Mouse (Mus musculus): ENCODE results near the gene Grk5. TPM values are rescaled to one million over a fixed set of nuclear protein-coding genes. Genes with fewer than 3 reads are reported as not detected.

Grk5 gene
- polyA plus RNA-seq, 1 experiment from 2014 or later, result 3.6 TPM

GRCm38 (mm10) chr19:60873501-60873900, 16.0 kb upstream of the Grk5 start:
- peaks cover 14% of the 10 kb centered on the region for H3K36me3 ChIP-seq (ENCODE audit: control insufficient read depth, insufficient read depth, low read length)
- ATAC-seq (ENCODE audit: low FRiP score, low TSS enrichment), result no peak
- H3K9ac ChIP-seq (replicated peaks; ENCODE audit: low read length), result no peak overlapping the region; the same call in 1 of the 2 replicates
- H3K4me3 ChIP-seq (replicated peaks; ENCODE audit: low read depth, low read length), result peak overlapping the region; percentile 45
- no peaks in the 10 kb centered on the region for H3K27me3 ChIP-seq (ENCODE audit: control insufficient read depth, insufficient read depth, low read length)
- WGBS, result 46% methylated on average over 4 of the region's 4 CpGs
- H3K4me2 ChIP-seq (ENCODE audit: low read length), result peak overlapping the region; percentile 54
- H3K4me1 ChIP-seq (ENCODE audit: control insufficient read depth, insufficient read depth, low read length), result peaks cover 3% of the 10 kb centered on the region
- H3K27ac ChIP-seq (replicated peaks; ENCODE audit: low read depth, low read length), result no peak overlapping the region
- no peak for DNase-seq
- no peaks in the 10 kb centered on the region for H3K9me3 ChIP-seq (ENCODE audit: control insufficient read depth, low read length)

- Histone ChIP-seq H3K27me3 (ENCODE audit: control insufficient read depth, insufficient read depth, low read length) (no peaks in the 10 kb centered on the region), H3K27ac (replicated peaks; ENCODE audit: low read depth, low read length) (peak within 1 kb of the TSS; percentile 50), H3K36me3 (ENCODE audit: control insufficient read depth, insufficient read depth, low read length) (peaks cover 11% of the 10 kb centered on the region), H3K4me3 (replicated peaks; ENCODE audit: low read depth, low read length) (peak within 1 kb of the TSS; percentile 45), H3K9me3 (ENCODE audit: control insufficient read depth, low read length) (no peaks in the 10 kb centered on the region), H3K9ac (replicated peaks; ENCODE audit: low read length) (peak within 1 kb of the TSS; percentile 39), H3K4me1 (ENCODE audit: control insufficient read depth, insufficient read depth, low read length) (peaks cover 3% of the 10 kb centered on the region), H3K4me2 (ENCODE audit: low read length) (peak within 1 kb of the TSS; percentile 54)
- peak; percentile 95 for DNase-seq
- peak; percentile 99 for ATAC-seq (ENCODE audit: low FRiP score, low TSS enrichment)
- WGBS, result under 1% methylated on average over 28 of the region's 28 CpGs
Measured at GRCm38 (mm10) chr19:60874064-60874694, 15.4 kb upstream of the Grk5 start, which contains the start of gene Prdx3. Prdx3 (minus strand) TSS chr19:60874556.

- no peak overlapping the region for H3K4me2 ChIP-seq (ENCODE audit: low read length)
- no peak overlapping the region for H3K27ac ChIP-seq (replicated peaks; ENCODE audit: low read depth, low read length)
- no peaks in the 10 kb centered on the region for H3K9me3 ChIP-seq (ENCODE audit: control insufficient read depth, low read length)
- DNase-seq, result peak; percentile 61
- no peaks in the 10 kb centered on the region for H3K36me3 ChIP-seq (ENCODE audit: control insufficient read depth, insufficient read depth, low read length)
- WGBS, result 11% methylated on average over 3 of the region's 3 CpGs
- H3K27me3 ChIP-seq (ENCODE audit: control insufficient read depth, insufficient read depth, low read length), result no peaks in the 10 kb centered on the region
- no peak overlapping the region for H3K9ac ChIP-seq (replicated peaks; ENCODE audit: low read length)
- no peak for ATAC-seq (ENCODE audit: low FRiP score, low TSS enrichment)
- no peak overlapping the region for H3K4me3 ChIP-seq (replicated peaks; ENCODE audit: low read depth, low read length)
- no peaks in the 10 kb centered on the region for H3K4me1 ChIP-seq (ENCODE audit: control insufficient read depth, insufficient read depth, low read length)
Measured at GRCm38 (mm10) chr19:60883129-60883528, 6.4 kb upstream of the Grk5 start.

GRCm38 (mm10) chr19:60887637-60888036, 1.9 kb upstream of the Grk5 start:
- DNase-seq, result no peak
- 86% methylated on average over 2 of the region's 2 CpGs for WGBS
- Histone ChIP-seq H3K27ac (replicated peaks; ENCODE audit: low read depth, low read length) (no peak overlapping the region), H3K9ac (replicated peaks; ENCODE audit: low read length) (no peak overlapping the region), H3K27me3 (ENCODE audit: control insufficient read depth, insufficient read depth, low read length) (no peaks in the 10 kb centered on the region), H3K36me3 (ENCODE audit: control insufficient read depth, insufficient read depth, low read length) (no peaks in the 10 kb centered on the region), H3K4me1 (ENCODE audit: control insufficient read depth, insufficient read depth, low read length) (peaks cover 8% of the 10 kb centered on the region; the same call in 1 of the 2 replicates), H3K4me2 (ENCODE audit: low read length) (no peak overlapping the region), H3K4me3 (replicated peaks; ENCODE audit: low read depth, low read length) (no peak overlapping the region), H3K9me3 (ENCODE audit: control insufficient read depth, low read length) (no peaks in the 10 kb centered on the region)
- ATAC-seq (ENCODE audit: low FRiP score, low TSS enrichment), result no peak

- Histone ChIP-seq H3K4me2 (ENCODE audit: low read length) (peak overlapping the region; percentile 62), H3K9ac (replicated peaks; ENCODE audit: low read length) (peak overlapping the region; percentile 83), H3K9me3 (ENCODE audit: control insufficient read depth, low read length) (no peaks in the 10 kb centered on the region), H3K4me3 (replicated peaks; ENCODE audit: low read depth, low read length) (peak overlapping the region; percentile 81), H3K36me3 (ENCODE audit: control insufficient read depth, insufficient read depth, low read length) (no peaks in the 10 kb centered on the region), H3K27ac (replicated peaks; ENCODE audit: low read depth, low read length) (peak overlapping the region; percentile 94), H3K4me1 (ENCODE audit: control insufficient read depth, insufficient read depth, low read length) (peaks cover 8% of the 10 kb centered on the region; the same call in 1 of the 2 replicates), H3K27me3 (ENCODE audit: control insufficient read depth, insufficient read depth, low read length) (no peaks in the 10 kb centered on the region)
- DNase-seq, result peak; percentile 45
- WGBS, result 4% methylated on average over 17 of the region's 17 CpGs
- ATAC-seq (ENCODE audit: low FRiP score, low TSS enrichment), result no peak
Measured at GRCm38 (mm10) chr19:60889101-60889713, 342 bp upstream of the Grk5 start.

- peak overlapping the region; percentile 83 for H3K9ac ChIP-seq (replicated peaks; ENCODE audit: low read length)
- no peaks in the 10 kb centered on the region for H3K9me3 ChIP-seq (ENCODE audit: control insufficient read depth, low read length)
- no peaks in the 10 kb centered on the region for H3K36me3 ChIP-seq (ENCODE audit: control insufficient read depth, insufficient read depth, low read length)
- H3K27me3 ChIP-seq (ENCODE audit: control insufficient read depth, insufficient read depth, low read length), result no peaks in the 10 kb centered on the region
- under 1% methylated on average over 41 of the region's 41 CpGs for WGBS
- DNase-seq (no peak), ATAC-seq (ENCODE audit: low FRiP score, low TSS enrichment) (peak; percentile 67; the same call in 1 of the 2 replicates)
- peak overlapping the region; percentile 62 for H3K4me2 ChIP-seq (ENCODE audit: low read length)
- H3K4me1 ChIP-seq (ENCODE audit: control insufficient read depth, insufficient read depth, low read length), result peaks cover 8% of the 10 kb centered on the region; the same call in 1 of the 2 replicates
- peak overlapping the region; percentile 94 for H3K27ac ChIP-seq (replicated peaks; ENCODE audit: low read depth, low read length)
- peak overlapping the region; percentile 81 for H3K4me3 ChIP-seq (replicated peaks; ENCODE audit: low read depth, low read length)
Measured at GRCm38 (mm10) chr19:60890391-60891122, 1.0 kb downstream of the Grk5 start.

GRCm38 (mm10) chr19:60891123-60891470, 1.5 kb downstream of the Grk5 start:
- Histone ChIP-seq H3K27me3 (ENCODE audit: control insufficient read depth, insufficient read depth, low read length) (no peaks in the 10 kb centered on the region), H3K27ac (replicated peaks; ENCODE audit: low read depth, low read length) (peak overlapping the region; percentile 1; the same call in 1 of the 2 replicates), H3K9me3 (ENCODE audit: control insufficient read depth, low read length) (no peaks in the 10 kb centered on the region), H3K9ac (replicated peaks; ENCODE audit: low read length) (peak overlapping the region; percentile 83; the same call in 1 of the 2 replicates), H3K36me3 (ENCODE audit: control insufficient read depth, insufficient read depth, low read length) (no peaks in the 10 kb centered on the region), H3K4me1 (ENCODE audit: control insufficient read depth, insufficient read depth, low read length) (peaks cover 8% of the 10 kb centered on the region; the same call in 1 of the 2 replicates), H3K4me2 (ENCODE audit: low read length) (peak overlapping the region; percentile 62), H3K4me3 (replicated peaks; ENCODE audit: low read depth, low read length) (peak overlapping the region; percentile 81)
- 10% methylated on average over 5 of the region's 5 CpGs for WGBS
- DNase-seq (peak; percentile 52), ATAC-seq (ENCODE audit: low FRiP score, low TSS enrichment) (no peak)

- H3K27me3 ChIP-seq (ENCODE audit: control insufficient read depth, insufficient read depth, low read length), result no peaks in the 10 kb centered on the region
- peak overlapping the region; percentile 83; the same call in 1 of the 2 replicates for H3K9ac ChIP-seq (replicated peaks; ENCODE audit: low read length)
- WGBS, result 33% methylated on average over 1 of the region's 1 CpGs
- ATAC-seq (ENCODE audit: low FRiP score, low TSS enrichment) (no peak), DNase-seq (peak; percentile 68)
- H3K27ac ChIP-seq (replicated peaks; ENCODE audit: low read depth, low read length), result no peak overlapping the region
- peaks cover 8% of the 10 kb centered on the region; the same call in 1 of the 2 replicates for H3K4me1 ChIP-seq (ENCODE audit: control insufficient read depth, insufficient read depth, low read length)
- no peaks in the 10 kb centered on the region for H3K9me3 ChIP-seq (ENCODE audit: control insufficient read depth, low read length)
- peak overlapping the region; percentile 81; the same call in 1 of the 2 replicates for H3K4me3 ChIP-seq (replicated peaks; ENCODE audit: low read depth, low read length)
- peak overlapping the region; percentile 62 for H3K4me2 ChIP-seq (ENCODE audit: low read length)
- no peaks in the 10 kb centered on the region for H3K36me3 ChIP-seq (ENCODE audit: control insufficient read depth, insufficient read depth, low read length)
Measured at GRCm38 (mm10) chr19:60891934-60892547, 2.5 kb downstream of the Grk5 start.
